8 mouse cellular contexts compared by ENCODE assay signal in the genomic region with DNA sequence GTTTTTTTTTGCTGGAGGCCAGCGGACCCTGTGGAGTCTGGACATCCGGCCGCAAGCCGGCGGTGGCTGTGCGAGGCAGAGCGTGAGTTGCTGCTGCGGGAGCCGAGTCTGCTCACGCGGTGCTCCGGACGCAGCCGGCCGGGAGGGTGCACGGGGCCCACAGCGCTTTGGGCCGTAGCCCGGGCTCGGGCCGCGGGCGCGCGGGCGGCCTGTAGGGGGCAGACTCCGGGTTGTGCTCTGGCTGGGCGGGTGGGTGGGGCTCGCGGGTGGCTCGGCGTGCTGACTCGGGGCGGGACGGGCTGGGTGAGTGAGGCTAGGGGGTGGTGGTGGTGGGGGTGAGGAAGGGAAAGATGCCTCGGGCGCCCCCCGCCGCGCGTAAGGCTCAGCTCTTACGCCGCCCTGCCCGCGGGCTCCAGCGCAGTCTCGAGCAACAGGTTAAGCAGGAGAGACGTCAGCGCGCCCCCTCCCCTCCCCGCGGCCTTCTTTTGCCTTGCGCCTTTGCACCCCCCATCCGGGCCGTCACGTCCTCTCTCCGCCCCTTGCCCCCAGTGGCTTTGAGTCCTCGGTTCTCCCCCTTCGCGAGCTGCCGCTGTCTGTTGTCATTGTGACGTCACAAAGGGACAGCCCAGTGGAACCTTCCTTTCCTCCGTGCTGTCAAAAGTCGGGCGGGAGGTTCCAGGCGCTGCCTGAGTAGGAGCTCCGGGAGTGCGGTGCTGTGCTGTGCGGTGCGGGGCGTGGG. TPM values are rescaled to one million over a fixed set of nuclear protein-coding genes. Genes with fewer than 3 reads are reported as not detected.
DNase-seq lines count a peak whose midpoint lies in the region; ATAC-seq lines count a peak whose summit lies in the region.

No protein-coding gene starts in this region.

- H3K9ac ChIP-seq in heart, embryonic 13.5 days, result peak overlapping the region; percentile 95
- peak overlapping the region; percentile 94 for H3K9ac ChIP-seq in liver, embryonic 15.5 days
- peak overlapping the region; percentile 80 for H3K9ac ChIP-seq in neural tube, embryonic 11.5 days (ENCODE audit: low read length)
- peak overlapping the region; percentile 89 for H3K9ac ChIP-seq in stomach, embryonic 16.5 days (ENCODE audit: low read length)

- H3K27ac ChIP-seq in brown adipose tissue, adult 24 weeks (replicated peaks; ENCODE audit: low read depth, low read length), result peak overlapping the region; percentile 78
- peak overlapping the region; percentile 97 for H3K27ac ChIP-seq in heart, embryonic 13.5 days (replicated peaks)
- peak overlapping the region; percentile 88 for H3K27ac ChIP-seq in liver, embryonic 15.5 days (replicated peaks)
- peak overlapping the region; percentile 53 for H3K27ac ChIP-seq in neural tube, embryonic 11.5 days (ENCODE audit: low read depth, low read length)
- H3K27ac ChIP-seq in stomach, embryonic 16.5 days (ENCODE audit: low read length), result peak overlapping the region; percentile 85

- H3K36me3 ChIP-seq in heart, embryonic 13.5 days, result no peaks in the 10 kb centered on the region
- H3K36me3 ChIP-seq in liver, embryonic 15.5 days (replicated peaks), result no peaks in the 10 kb centered on the region
- H3K36me3 ChIP-seq in neural tube, embryonic 11.5 days (ENCODE audit: control insufficient read depth, insufficient read depth, low read length), result no peaks in the 10 kb centered on the region
- H3K36me3 ChIP-seq in stomach, embryonic 16.5 days (ENCODE audit: control insufficient read depth, insufficient read depth, low read length), result no peaks in the 10 kb centered on the region

- peak; percentile 95 for DNase-seq in CD4-positive, CD25-positive, alpha-beta regulatory T cell, adult 2 months (ENCODE audit: low read depth, low spot score)
- peak; percentile 93 for DNase-seq in kidney, postnatal 10 days
- DNase-seq in neural tube, embryonic 11.5 days (ENCODE audit: low spot score), result peak; percentile 86

- H3K4me1 ChIP-seq in brown adipose tissue, adult 24 weeks (ENCODE audit: control insufficient read depth, insufficient read depth, insufficient read length, low read length), result peaks cover 15% of the 10 kb centered on the region
- H3K4me1 ChIP-seq in heart, embryonic 13.5 days, result peaks cover 50% of the 10 kb centered on the region
- peaks cover 47% of the 10 kb centered on the region for H3K4me1 ChIP-seq in liver, embryonic 15.5 days (replicated peaks)
- peaks cover 15% of the 10 kb centered on the region for H3K4me1 ChIP-seq in neural tube, embryonic 11.5 days (ENCODE audit: control insufficient read depth, insufficient read depth, low read length)
- H3K4me1 ChIP-seq in stomach, embryonic 16.5 days (ENCODE audit: control insufficient read depth, insufficient read depth, low read length), result peaks cover 32% of the 10 kb centered on the region

- ATAC-seq in erythroid progenitor cell, adult 5-6 weeks (replicated peaks; ENCODE audit: low FRiP score, poor library complexity, severe bottlenecking), result peak; percentile 62
- ATAC-seq in heart, embryonic 13.5 days (ENCODE audit: extremely low read depth, insufficient number of reproducible peaks, low FRiP score, low TSS enrichment), result peak; percentile 56
- peak; percentile 60 for ATAC-seq in liver, embryonic 15.5 days (ENCODE audit: insufficient read depth)
- peak; percentile 49 for ATAC-seq in neural tube, embryonic 11.5 days (ENCODE audit: insufficient read depth, low FRiP score, low TSS enrichment)
- peak; percentile 49 for ATAC-seq in stomach, embryonic 16.5 days (ENCODE audit: insufficient read depth, low FRiP score)

- H3K4me2 ChIP-seq in heart, embryonic 13.5 days, result peak overlapping the region; percentile 83
- H3K4me2 ChIP-seq in liver, embryonic 15.5 days, result peak overlapping the region; percentile 98
- peak overlapping the region; percentile 73 for H3K4me2 ChIP-seq in neural tube, embryonic 11.5 days (ENCODE audit: low read depth)
- peak overlapping the region; percentile 69 for H3K4me2 ChIP-seq in stomach, embryonic 16.5 days (ENCODE audit: low read depth, low read length)

- no peaks in the 10 kb centered on the region for H3K9me3 ChIP-seq in heart, embryonic 13.5 days
- no peaks in the 10 kb centered on the region for H3K9me3 ChIP-seq in liver, embryonic 15.5 days (replicated peaks)
- H3K9me3 ChIP-seq in neural tube, embryonic 11.5 days (ENCODE audit: control insufficient read depth, low read length), result no peaks in the 10 kb centered on the region
- H3K9me3 ChIP-seq in stomach, embryonic 16.5 days (replicated peaks; ENCODE audit: control insufficient read depth, low read length), result no peaks in the 10 kb centered on the region

- peak overlapping the region; percentile 95 for H3K4me3 ChIP-seq in brown adipose tissue, adult 24 weeks (ENCODE audit: insufficient read depth, low read depth, low read length)
- H3K4me3 ChIP-seq in heart, embryonic 13.5 days, result peak overlapping the region; percentile 85
- peak overlapping the region; percentile 87 for H3K4me3 ChIP-seq in liver, embryonic 15.5 days (replicated peaks)
- peak overlapping the region; percentile 72 for H3K4me3 ChIP-seq in neural tube, embryonic 11.5 days (ENCODE audit: low read depth, low read length)
- H3K4me3 ChIP-seq in stomach, embryonic 16.5 days (replicated peaks; ENCODE audit: low read length), result peak overlapping the region; percentile 84

- under 1% methylated on average over 58 of the region's 71 CpGs for WGBS in heart, embryonic 13.5 days
- WGBS in liver, embryonic 15.5 days (ENCODE audit: insufficient replicate concordance), result under 1% methylated on average over 67 of the region's 71 CpGs
- under 1% methylated on average over 60 of the region's 71 CpGs for WGBS in neural tube, embryonic 11.5 days
- WGBS in stomach, embryonic 16.5 days, result under 1% methylated on average over 57 of the region's 71 CpGs

- H3K27me3 ChIP-seq in heart, embryonic 13.5 days (replicated peaks), result no peaks in the 10 kb centered on the region
- no peaks in the 10 kb centered on the region for H3K27me3 ChIP-seq in liver, embryonic 15.5 days
- no peaks in the 10 kb centered on the region for H3K27me3 ChIP-seq in neural tube, embryonic 11.5 days (ENCODE audit: control insufficient read depth, insufficient read depth, low read length)
- no peaks in the 10 kb centered on the region for H3K27me3 ChIP-seq in stomach, embryonic 16.5 days (ENCODE audit: control insufficient read depth, insufficient read depth, low read length)

RNA-seq across cellular contexts. Expression of a gene that starts 4.3 kb away (rescaled TPM):
- polyA plus RNA-seq in brown adipose tissue, adult 24 weeks (2012; ENCODE audit: insufficient read depth, insufficient read length, missing spikeins), result 9.6 and 10.2 TPM in 2 replicates
- 19.5 and 51.1 TPM in 2 replicates for total RNA-seq in erythroid progenitor cell, adult 5-6 weeks (2015; ENCODE audit: low replicate concordance)
- 19.4 and 36.7 TPM in 2 replicates for total RNA-seq in erythroid progenitor cell, adult 5-6 weeks (2017; ENCODE audit: low replicate concordance)
- 21.1 and 24.2 TPM in 2 replicates for polyA plus RNA-seq in heart, embryonic 13.5 days (2015; fragmentation: Nextera tagmentation; extraction: Ambion mirVana)
- 10.4 and 10.7 TPM in 2 replicates for polyA plus RNA-seq in liver, embryonic 15.5 days (2015; fragmentation: Nextera tagmentation; extraction: Ambion mirVana)
- 45.5 and 47.9 TPM in 2 replicates for polyA plus RNA-seq in neural tube, embryonic 11.5 days (2014; fragmentation: Nextera tagmentation; extraction: Ambion mirVana)
- 27.6 and 28.4 TPM in 2 replicates for polyA plus RNA-seq in stomach, embryonic 16.5 days (2015; fragmentation: Nextera tagmentation; extraction: Ambion mirVana)

Comparison
In these comparisons a context has a peak if more than half of its experiments do, and no peak if none do; other contexts are left out.
1. Peak in every context shown above with its lines: DNase-seq, ATAC-seq, H3K4me3 ChIP-seq and H3K27ac ChIP-seq.